Mouse (Mus musculus): Measurements from ENCODE around the gene Atf6b. TPM values are rescaled to one million over a fixed set of nuclear protein-coding genes. Genes with fewer than 3 reads are reported as not detected.

The Atf6b gene
- polyA plus RNA-seq, 1 experiment, result 31.3 TPM

- Histone ChIP-seq H3K9ac (ENCODE audit: low read depth, poor library complexity, severe bottlenecking) (no peak within 1 kb of the TSS), H3K4me3 (ENCODE audit: low read depth, low read length) (peak within 1 kb of the TSS; percentile 44), H3K4me1 (ENCODE audit: control insufficient read depth, insufficient read depth, low read length) (no peaks in the 10 kb centered on the region), H3K36me3 (ENCODE audit: control insufficient read depth, insufficient read depth, low read length, poor library complexity, severe bottlenecking) (no peaks in the 10 kb centered on the region), H3K27me3 (ENCODE audit: control insufficient read depth, insufficient read depth, low read length, poor library complexity, severe bottlenecking) (0 out of 2 replicates have a peak, but pooled peaks cover 4% of the 10 kb centered on the region), H3K9me3 (replicated peaks; ENCODE audit: control insufficient read depth, insufficient read depth, low read length, poor library complexity, severe bottlenecking) (no peaks in the 10 kb centered on the region), H3K27ac (ENCODE audit: insufficient read depth, low read length) (no peak within 1 kb of the TSS)
- no peak for TF ChIP-seq EP300 (IDR thresholded peaks at IDR 0.05; ENCODE audit: insufficient read depth, low read depth, low read length)
- TF ChIP-seq CTCF (IDR thresholded peaks at IDR 0.05; ENCODE audit: low read depth, low read length), result no peak
- no peak for TF ChIP-seq POLR2A (IDR thresholded peaks at IDR 0.05; ENCODE audit: insufficient read depth, low read length)
Observed at GRCm38 (mm10) chr17:34670235-34670634, 23.3 kb downstream of the Atf6b start, which contains the start of gene Tnxb. Gene Tnxb (plus strand): TSS chr17:34670535.

- H3K27me3 ChIP-seq (ENCODE audit: control insufficient read depth, insufficient read depth, low read length, poor library complexity, severe bottlenecking), result 0 out of 2 replicates have a peak, but pooled peaks cover 4% of the 10 kb centered on the region
Observed at GRCm38 (mm10) chr17:34671151-34672066, 24.5 kb downstream of the Atf6b start.

GRCm38 (mm10) chr17:34672246-34672792 lies 25.4 kb downstream of the Atf6b start:
- no peaks in the 10 kb centered on the region for H3K9me3 ChIP-seq (replicated peaks; ENCODE audit: control insufficient read depth, insufficient read depth, low read length, poor library complexity, severe bottlenecking)

More at GRCm38 (mm10) chr17:34671151-34672066, 24.5 kb downstream of the Atf6b start:
- Histone ChIP-seq H3K4me3 (ENCODE audit: low read depth, low read length) (peak overlapping the region; percentile 44), H3K36me3 (ENCODE audit: control insufficient read depth, insufficient read depth, low read length, poor library complexity, severe bottlenecking) (no peaks in the 10 kb centered on the region), H3K27ac (ENCODE audit: insufficient read depth, low read length) (no peak overlapping the region), H3K9me3 (replicated peaks; ENCODE audit: control insufficient read depth, insufficient read depth, low read length, poor library complexity, severe bottlenecking) (no peaks in the 10 kb centered on the region), H3K9ac (ENCODE audit: low read depth, poor library complexity, severe bottlenecking) (no peak overlapping the region), H3K4me1 (ENCODE audit: control insufficient read depth, insufficient read depth, low read length) (no peaks in the 10 kb centered on the region)
- TF ChIP-seq POLR2A (IDR thresholded peaks at IDR 0.05; ENCODE audit: insufficient read depth, low read length) (no peak), EP300 (IDR thresholded peaks at IDR 0.05; ENCODE audit: insufficient read depth, low read depth, low read length) (no peak), CTCF (IDR thresholded peaks at IDR 0.05; ENCODE audit: low read depth, low read length) (no peak)

GRCm38 (mm10) chr17:34673139-34673538 lies 26.2 kb downstream of the Atf6b start:
- Histone ChIP-seq H3K9ac (ENCODE audit: low read depth, poor library complexity, severe bottlenecking) (no peak overlapping the region), H3K4me3 (ENCODE audit: low read depth, low read length) (no peak overlapping the region), H3K36me3 (ENCODE audit: control insufficient read depth, insufficient read depth, low read length, poor library complexity, severe bottlenecking) (no peaks in the 10 kb centered on the region), H3K9me3 (replicated peaks; ENCODE audit: control insufficient read depth, insufficient read depth, low read length, poor library complexity, severe bottlenecking) (no peaks in the 10 kb centered on the region), H3K27ac (ENCODE audit: insufficient read depth, low read length) (no peak overlapping the region), H3K4me1 (ENCODE audit: control insufficient read depth, insufficient read depth, low read length) (no peaks in the 10 kb centered on the region), H3K27me3 (ENCODE audit: control insufficient read depth, insufficient read depth, low read length, poor library complexity, severe bottlenecking) (0 out of 2 replicates have a peak, but pooled peaks cover 4% of the 10 kb centered on the region)
- TF ChIP-seq POLR2A (IDR thresholded peaks at IDR 0.05; ENCODE audit: insufficient read depth, low read length) (no peak), EP300 (IDR thresholded peaks at IDR 0.05; ENCODE audit: insufficient read depth, low read depth, low read length) (no peak), CTCF (IDR thresholded peaks at IDR 0.05; ENCODE audit: low read depth, low read length) (no peak)

More at GRCm38 (mm10) chr17:34672246-34672792, 25.4 kb downstream of the Atf6b start:
- no peaks in the 10 kb centered on the region for H3K36me3 ChIP-seq (ENCODE audit: control insufficient read depth, insufficient read depth, low read length, poor library complexity, severe bottlenecking)
- peak overlapping the region; percentile 44 for H3K4me3 ChIP-seq (ENCODE audit: low read depth, low read length)
- H3K27ac ChIP-seq (ENCODE audit: insufficient read depth, low read length), result no peak overlapping the region
- no peaks in the 10 kb centered on the region for H3K4me1 ChIP-seq (ENCODE audit: control insufficient read depth, insufficient read depth, low read length)
- 0 out of 2 replicates have a peak, but pooled peaks cover 4% of the 10 kb centered on the region for H3K27me3 ChIP-seq (ENCODE audit: control insufficient read depth, insufficient read depth, low read length, poor library complexity, severe bottlenecking)
- H3K9ac ChIP-seq (ENCODE audit: low read depth, poor library complexity, severe bottlenecking), result no peak overlapping the region
- TF ChIP-seq EP300 (IDR thresholded peaks at IDR 0.05; ENCODE audit: insufficient read depth, low read depth, low read length) (no peak), CTCF (IDR thresholded peaks at IDR 0.05; ENCODE audit: low read depth, low read length) (no peak), POLR2A (IDR thresholded peaks at IDR 0.05; ENCODE audit: insufficient read depth, low read length) (no peak)

GRCm38 (mm10) chr17:34674524-34675204 lies 27.7 kb downstream of the Atf6b start:
- Histone ChIP-seq H3K9me3 (replicated peaks; ENCODE audit: control insufficient read depth, insufficient read depth, low read length, poor library complexity, severe bottlenecking) (no peaks in the 10 kb centered on the region), H3K27me3 (ENCODE audit: control insufficient read depth, insufficient read depth, low read length, poor library complexity, severe bottlenecking) (0 out of 2 replicates have a peak, but pooled peaks cover 4% of the 10 kb centered on the region), H3K4me1 (ENCODE audit: control insufficient read depth, insufficient read depth, low read length) (no peaks in the 10 kb centered on the region), H3K4me3 (ENCODE audit: low read depth, low read length) (no peak overlapping the region), H3K36me3 (ENCODE audit: control insufficient read depth, insufficient read depth, low read length, poor library complexity, severe bottlenecking) (no peaks in the 10 kb centered on the region), H3K9ac (ENCODE audit: low read depth, poor library complexity, severe bottlenecking) (no peak overlapping the region), H3K27ac (ENCODE audit: insufficient read depth, low read length) (no peak overlapping the region)
- TF ChIP-seq POLR2A (IDR thresholded peaks at IDR 0.05; ENCODE audit: insufficient read depth, low read length), result no peak
- no peak for TF ChIP-seq CTCF (IDR thresholded peaks at IDR 0.05; ENCODE audit: low read depth, low read length)
- TF ChIP-seq EP300 (IDR thresholded peaks at IDR 0.05; ENCODE audit: insufficient read depth, low read depth, low read length), result no peak
